In genomic region chr5:139557531-139558467, GRCm38 (mm10) we compare ENCODE assay signal across 10 mouse cellular contexts. TPM values are rescaled to one million over a fixed set of nuclear protein-coding genes. Genes with fewer than 3 reads are reported as not detected.
DNase-seq lines count a peak whose midpoint lies in the region; ATAC-seq and TF ChIP-seq lines count a peak whose summit lies in the region.
"Had no signal": no experiment of that assay in that cellular context is flagged by ENCODE, and none has a peak within 500 bp of the region (broad histone marks: within the 10 kb centered on the region; RNA-seq: fewer than 3 reads in every experiment).

No protein-coding gene starts in this region.

- H3K4me3 ChIP-seq in E14TG2a.4 (replicated peaks; ENCODE audit: low read length): peak overlapping the region; percentile 43
- peak overlapping the region; percentile 11; the same call in 1 of the 2 replicates for H3K4me3 ChIP-seq in forebrain, embryonic 12.5 days (replicated peaks)
- 0 out of 2 replicates have a peak overlapping the region, but pooled peaks have one; percentile 5 for H3K4me3 ChIP-seq in limb, embryonic 12.5 days (replicated peaks)
- H3K4me3 ChIP-seq: myocyte had no signal

- no peak for ATAC-seq in cerebellum, adult (ENCODE audit: insufficient number of reproducible peaks, low FRiP score, low TSS enrichment)
- ATAC-seq in forebrain, embryonic 12.5 days (ENCODE audit: low FRiP score): peak; percentile 40
- no peak for ATAC-seq in limb, embryonic 12.5 days (ENCODE audit: insufficient number of reproducible peaks, insufficient read depth, low FRiP score, low TSS enrichment, low read depth)
- ATAC-seq: Patski had no signal

- H3K4me1 ChIP-seq in E14TG2a.4 (replicated peaks; ENCODE audit: low read depth, low read length): peaks cover 59% of the 10 kb centered on the region
- H3K4me1 ChIP-seq in forebrain, embryonic 12.5 days: peaks cover 58% of the 10 kb centered on the region
- peaks cover 29% of the 10 kb centered on the region for H3K4me1 ChIP-seq in limb, embryonic 12.5 days (replicated peaks)

- H3K9me3 ChIP-seq in E14TG2a.4 (ENCODE audit: low read length): peaks cover 4% of the 10 kb centered on the region; the same call in 1 of the 2 replicates
- H3K9me3 ChIP-seq in forebrain, embryonic 12.5 days: no peaks in the 10 kb centered on the region
- no peaks in the 10 kb centered on the region for H3K9me3 ChIP-seq in limb, embryonic 12.5 days

- H3K36me3 ChIP-seq in E14TG2a.4 (ENCODE audit: insufficient read depth, low read length): no peaks in the 10 kb centered on the region
- no peaks in the 10 kb centered on the region for H3K36me3 ChIP-seq in forebrain, embryonic 12.5 days (replicated peaks)
- H3K36me3 ChIP-seq in limb, embryonic 12.5 days: no peaks in the 10 kb centered on the region

- no peak overlapping the region for H3K9ac ChIP-seq in forebrain, embryonic 12.5 days
- no peak overlapping the region for H3K9ac ChIP-seq in limb, embryonic 12.5 days (replicated peaks)

- peak overlapping the region; percentile 43 for H3K4me2 ChIP-seq in forebrain, embryonic 12.5 days
- peak overlapping the region; percentile 24; the same call in 1 of the 2 replicates for H3K4me2 ChIP-seq in limb, embryonic 12.5 days

- peaks cover 95% of the 10 kb centered on the region for H3K27me3 ChIP-seq in E14TG2a.4 (ENCODE audit: insufficient read depth, low read length)
- H3K27me3 ChIP-seq in forebrain, embryonic 12.5 days: peaks cover 92% of the 10 kb centered on the region
- H3K27me3 ChIP-seq in limb, embryonic 12.5 days: peaks cover 93% of the 10 kb centered on the region

- peak; percentile 66 for DNase-seq in cerebellum, adult 11-12 months
- no peak for DNase-seq in right cerebral cortex, adult 2 months (ENCODE audit: low spot score in 2 of 2)
- DNase-seq in frontal cortex, postnatal 36 days (ENCODE audit: low spot score in 2 of 2): no peak
- DNase-seq in testis, postnatal 10 days (ENCODE audit: low spot score): no peak

- 0 out of 2 replicates have a peak overlapping the region, but pooled peaks have one; percentile 46 for H3K27ac ChIP-seq in forebrain, embryonic 12.5 days
- no peak overlapping the region for H3K27ac ChIP-seq in limb, embryonic 12.5 days

- no peak for TF ChIP-seq CTCF in E14TG2a.4 (conservative IDR thresholded peaks at IDR 0.05; ENCODE audit: low read length)

- WGBS in forebrain, embryonic 12.5 days: 1% methylated on average over 43 of the region's 43 CpGs
- 1% methylated on average over 43 of the region's 43 CpGs for WGBS in limb, embryonic 12.5 days

RNA-seq across cellular contexts. Expression of gene Uncx, which starts 14.5 kb away (rescaled TPM):
- polyA plus RNA-seq in forebrain, embryonic 12.5 days (2016; fragmentation: Nextera tagmentation; extraction: Ambion mirVana): 32.5 and 37.0 TPM in 2 replicates
- polyA plus RNA-seq in limb, embryonic 12.5 days (2016; fragmentation: Nextera tagmentation; extraction: Ambion mirVana): 0.11 and 0.23 TPM in 2 replicates
- polyA plus RNA-seq: myocyte, Patski had no signal

Comparison
In these comparisons a context has a peak if more than half of its experiments do, and no peak if none do; other contexts are left out.
1. RNA of gene Uncx, which starts 14.5 kb away (polyA plus RNA-seq): 32.5 to 37.0 TPM in forebrain, embryonic 12.5 days; 0.11 to 0.23 TPM in limb, embryonic 12.5 days; every median in the first group is over 10 times any median in the second.
2. Peak in every context shown above with its lines, with median percentiles within 50 percentile points of each other: H3K4me3 ChIP-seq.